Mouse (Mus musculus): ENCODE measurements around the gene Mical3.

DNA sequence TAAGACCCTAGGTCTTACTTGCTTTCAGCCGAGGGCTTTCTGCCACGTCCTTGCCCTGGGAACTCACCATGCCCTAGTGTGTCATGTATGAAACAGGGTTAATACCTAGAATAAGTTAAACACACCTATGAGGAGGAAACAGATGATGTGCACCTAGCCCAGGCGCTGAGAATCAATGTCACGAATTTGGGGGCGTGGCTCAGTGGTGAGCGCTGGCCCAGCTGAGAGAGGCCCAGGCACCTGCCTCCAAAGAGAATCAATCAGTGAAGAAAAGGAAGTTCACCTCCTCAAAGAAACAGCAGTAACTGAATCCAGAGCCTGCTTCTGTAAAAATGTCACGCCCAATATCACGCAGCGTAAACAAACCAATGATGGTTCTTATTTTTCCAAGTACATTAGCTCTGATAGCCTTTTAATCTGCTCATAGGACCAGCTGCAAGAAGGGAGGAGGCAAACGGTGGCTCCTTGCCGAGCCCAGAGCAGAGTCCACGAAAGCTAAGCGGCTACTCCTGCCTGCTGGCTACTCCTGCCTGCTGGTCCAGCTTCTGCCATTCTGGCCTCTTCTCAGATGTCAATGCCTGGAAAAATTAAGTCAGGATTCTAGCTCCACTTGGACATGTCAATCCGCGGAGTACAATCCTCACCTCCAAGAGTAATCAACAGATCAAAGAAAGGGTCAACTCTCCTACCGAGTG, 23.9 kb downstream of the Mical3 start:
- no peak for TF ChIP-seq CTCF (IDR thresholded peaks at IDR 0.05; ENCODE audit: borderline replicate concordance, extremely low read depth, insufficient read depth, insufficient read length)
- TF ChIP-seq POLR2A (IDR thresholded peaks at IDR 0.05; ENCODE audit: borderline replicate concordance, extremely low read depth, insufficient read depth, insufficient read length, poor library complexity, severe bottlenecking) = no peak

All from brain, embryonic 14.5 days (tissue).